Mouse (Mus musculus): ENCODE measurements around the gene Masp1.

DNA sequence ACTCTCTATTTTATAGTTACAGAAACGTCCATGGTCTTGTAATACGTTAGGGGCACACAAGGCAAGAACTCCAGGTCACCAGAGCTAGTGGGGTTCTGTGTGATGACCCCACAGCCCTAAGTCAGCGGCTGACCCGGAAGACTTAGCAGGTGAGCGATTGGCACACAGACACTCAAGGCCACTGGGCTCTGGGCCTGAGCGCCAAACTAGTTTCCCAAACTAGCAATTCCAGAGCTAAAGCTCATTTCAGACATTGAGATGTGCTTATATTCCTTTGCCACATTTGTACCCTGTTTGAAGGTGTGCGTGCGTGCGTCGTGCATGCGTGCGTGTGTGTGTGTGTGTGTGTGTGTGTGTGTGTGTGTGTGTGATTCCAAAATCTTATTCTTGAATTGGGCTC lies 37.8 kb downstream of the Masp1 start:
- TF ChIP-seq MAFK (IDR thresholded peaks at IDR 0.05; ENCODE audit: insufficient read depth, low read depth, low read length), result no peak
- no peak for TF ChIP-seq CHD2 (IDR thresholded peaks at IDR 0.05; ENCODE audit: low read depth, low read length)
- TF ChIP-seq ZNF384 (IDR thresholded peaks at IDR 0.05; ENCODE audit: low read depth, low read length), result no peak
- TF ChIP-seq ZC3H11A (IDR thresholded peaks at IDR 0.05; ENCODE audit: borderline replicate concordance, low read depth, low read length), result no peak
- no peak for TF ChIP-seq HCFC1 (IDR thresholded peaks at IDR 0.05; ENCODE audit: borderline replicate concordance, insufficient read depth, low read length)
